Mouse (Mus musculus): Measurements from ENCODE around the gene Car7. TPM values are rescaled to one million over a fixed set of nuclear protein-coding genes. Genes with fewer than 3 reads are reported as not detected.
"Not testable (repeated sequence)": the region's sequence is repeated elsewhere in the genome, so short reads cannot be mapped to it uniquely, and the experiment has no call there.

Car7 gene
- polyA plus RNA-seq, 1 experiment = 2.1 TPM

DNA sequence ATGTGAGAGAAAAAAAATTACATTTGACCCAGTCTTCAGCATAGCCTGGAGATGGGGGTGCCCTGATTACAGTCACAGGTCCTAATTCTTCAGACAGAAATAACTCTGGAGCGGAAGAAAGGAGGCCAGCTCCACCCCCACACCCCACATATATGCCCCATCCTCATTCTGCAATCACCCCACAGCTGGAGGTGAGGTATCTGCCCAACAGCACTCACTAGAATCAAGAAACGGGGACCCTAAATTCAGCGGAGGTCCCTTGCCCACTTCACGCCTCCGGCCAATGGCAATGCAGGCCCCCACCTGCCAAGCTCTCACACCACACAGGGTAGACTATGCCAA lies 30.9 kb downstream of the Car7 start:
- Histone ChIP-seq H3K36me3 (ENCODE audit: control insufficient read depth, insufficient read depth, low read length) (no peaks in the 10 kb centered on the region), H3K27ac (ENCODE audit: insufficient read depth, low read depth, low read length) (no peak overlapping the region), H3K4me1 (ENCODE audit: control insufficient read depth, insufficient read depth, insufficient read length, low read length) (no peaks in the 10 kb centered on the region), H3K4me3 (ENCODE audit: low read depth, low read length) (no peak overlapping the region), H3K27me3 (ENCODE audit: control insufficient read depth, insufficient read depth, low read length) (no peaks in the 10 kb centered on the region)
- 90% methylated on average over 5 of the region's 5 CpGs for WGBS
- TF ChIP-seq POLR2A (IDR thresholded peaks at IDR 0.05; ENCODE audit: low read depth, low read length) (no peak), CTCF (IDR thresholded peaks at IDR 0.05; ENCODE audit: extremely low read depth, insufficient read length, insufficient replicate concordance, low read depth, low read length) (no peak)

DNA sequence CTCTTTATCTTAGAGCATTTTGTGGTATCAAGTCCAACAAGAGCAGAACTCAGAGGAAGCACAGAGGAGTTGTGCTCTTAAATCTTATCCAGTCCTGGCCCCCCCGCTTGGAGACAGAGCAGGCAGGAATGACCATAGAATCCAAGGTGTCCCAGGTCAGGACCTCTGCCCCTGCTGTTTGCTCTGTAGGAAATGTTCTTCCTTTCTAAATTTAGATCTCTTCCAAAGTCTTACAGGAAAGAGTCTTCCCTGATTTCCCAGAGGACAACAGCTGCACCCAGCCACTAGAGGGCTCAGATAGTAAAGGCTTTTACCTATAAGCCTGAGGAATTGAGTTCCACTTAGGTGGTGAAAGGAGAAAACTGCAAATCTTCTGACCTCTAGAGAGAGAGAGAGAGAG lies 35.1 kb downstream of the Car7 start:
- 39% methylated on average over 1 of the region's 1 CpGs for WGBS

DNA sequence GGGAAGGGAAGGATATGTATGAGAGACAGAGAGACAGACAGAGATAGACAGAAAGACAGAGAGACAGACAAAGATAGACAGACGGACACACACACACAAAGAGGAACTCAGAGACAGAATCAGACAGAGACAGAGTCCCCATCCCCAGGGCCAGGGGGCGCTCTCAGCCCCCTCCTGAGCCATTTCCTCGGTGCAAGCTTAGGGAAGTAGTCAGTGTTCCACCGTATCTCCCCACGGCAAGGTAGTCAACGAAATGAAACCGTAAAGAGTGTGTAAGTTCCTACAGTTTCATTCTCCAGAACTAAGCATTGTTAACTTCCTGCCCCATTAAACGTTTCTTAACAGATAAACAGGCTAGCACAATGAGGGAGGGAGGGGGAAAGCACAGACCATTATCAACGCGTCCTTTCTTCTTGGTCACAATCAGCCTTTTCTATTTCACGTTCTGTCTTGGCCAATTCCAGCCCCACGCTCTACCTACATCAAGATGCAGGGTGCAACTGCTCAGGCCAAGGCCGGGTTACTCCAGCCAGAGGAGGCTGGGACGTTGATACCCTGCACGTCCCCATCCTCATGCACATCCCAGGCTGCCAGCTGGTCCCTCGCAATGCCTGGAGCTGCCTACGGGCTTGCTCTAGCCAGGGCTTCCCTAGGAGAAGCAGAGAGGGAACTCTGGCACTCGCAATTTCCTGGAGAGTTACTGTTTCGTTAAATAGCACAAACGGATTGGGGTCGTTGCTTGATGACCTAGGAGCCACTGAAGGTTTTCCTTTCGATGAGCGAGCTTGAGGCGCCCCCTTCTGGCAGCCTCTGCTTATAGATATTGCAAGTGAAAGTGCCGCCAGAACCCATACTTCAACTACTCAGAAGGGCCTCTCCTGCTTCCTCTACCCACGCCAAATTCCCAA lies 36.2 kb downstream of the Car7 start:
- TF ChIP-seq POLR2A (IDR thresholded peaks at IDR 0.05; ENCODE audit: low read depth, low read length) = no peak
- TF ChIP-seq CTCF (IDR thresholded peaks at IDR 0.05; ENCODE audit: extremely low read depth, insufficient read length, insufficient replicate concordance, low read depth, low read length) = peak; percentile 94
- no peak overlapping the region for H3K27ac ChIP-seq (ENCODE audit: insufficient read depth, low read depth, low read length)
- no peaks in the 10 kb centered on the region for H3K27me3 ChIP-seq (ENCODE audit: control insufficient read depth, insufficient read depth, low read length)
- no peaks in the 10 kb centered on the region for H3K36me3 ChIP-seq (ENCODE audit: control insufficient read depth, insufficient read depth, low read length)
- peak overlapping the region; percentile 69 for H3K4me3 ChIP-seq (ENCODE audit: low read depth, low read length)
- 0 out of 2 replicates have a peak, but pooled peaks cover 2% of the 10 kb centered on the region for H3K4me1 ChIP-seq (ENCODE audit: control insufficient read depth, insufficient read depth, insufficient read length, low read length)
- 2% methylated on average over 26 of the region's 26 CpGs for WGBS

More for the DNA sequence above, 35.1 kb downstream of the Car7 start:
- Histone ChIP-seq H3K27me3 (ENCODE audit: control insufficient read depth, insufficient read depth, low read length) (no peaks in the 10 kb centered on the region), H3K27ac (ENCODE audit: insufficient read depth, low read depth, low read length) (no peak overlapping the region), H3K36me3 (ENCODE audit: control insufficient read depth, insufficient read depth, low read length) (no peaks in the 10 kb centered on the region), H3K4me1 (ENCODE audit: control insufficient read depth, insufficient read depth, insufficient read length, low read length) (0 out of 2 replicates have a peak, but pooled peaks cover 2% of the 10 kb centered on the region), H3K4me3 (ENCODE audit: low read depth, low read length) (no peak overlapping the region)
- TF ChIP-seq CTCF (IDR thresholded peaks at IDR 0.05; ENCODE audit: extremely low read depth, insufficient read length, insufficient replicate concordance, low read depth, low read length) (no peak), POLR2A (IDR thresholded peaks at IDR 0.05; ENCODE audit: low read depth, low read length) (no peak)

DNA sequence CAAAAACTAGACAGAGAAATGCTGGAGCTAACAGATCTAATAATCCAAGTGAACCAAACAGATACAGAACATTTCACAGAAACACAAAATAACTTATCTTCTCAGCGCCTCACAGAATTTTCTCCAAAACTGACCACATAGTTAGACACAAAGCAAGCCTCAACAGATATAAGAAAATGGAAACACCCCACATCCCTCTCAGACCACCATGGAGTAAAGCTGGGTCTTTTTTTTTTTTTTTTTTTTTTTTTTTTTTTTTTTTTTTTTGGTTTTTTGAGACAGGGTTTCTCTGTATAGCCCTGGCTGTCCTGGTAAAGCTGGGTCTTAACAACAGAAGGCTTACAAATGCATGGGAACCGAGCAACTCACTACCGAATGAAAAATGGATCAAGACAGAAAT lies 42.3 kb downstream of the Car7 start:
- H3K27me3 ChIP-seq (ENCODE audit: control insufficient read depth, insufficient read depth, low read length) = no peaks in the 10 kb centered on the region
- H3K27ac ChIP-seq (ENCODE audit: insufficient read depth, low read depth, low read length) = no peak overlapping the region
- no peaks in the 10 kb centered on the region for H3K4me1 ChIP-seq (ENCODE audit: control insufficient read depth, insufficient read depth, insufficient read length, low read length)
- 91% methylated on average over 3 of the region's 3 CpGs for WGBS
- H3K4me3 ChIP-seq (ENCODE audit: low read depth, low read length) = no peak overlapping the region
- TF ChIP-seq CTCF (IDR thresholded peaks at IDR 0.05; ENCODE audit: extremely low read depth, insufficient read length, insufficient replicate concordance, low read depth, low read length) (no peak), POLR2A (IDR thresholded peaks at IDR 0.05; ENCODE audit: low read depth, low read length) (no peak)
- H3K36me3 ChIP-seq (ENCODE audit: control insufficient read depth, insufficient read depth, low read length) = no peaks in the 10 kb centered on the region

DNA sequence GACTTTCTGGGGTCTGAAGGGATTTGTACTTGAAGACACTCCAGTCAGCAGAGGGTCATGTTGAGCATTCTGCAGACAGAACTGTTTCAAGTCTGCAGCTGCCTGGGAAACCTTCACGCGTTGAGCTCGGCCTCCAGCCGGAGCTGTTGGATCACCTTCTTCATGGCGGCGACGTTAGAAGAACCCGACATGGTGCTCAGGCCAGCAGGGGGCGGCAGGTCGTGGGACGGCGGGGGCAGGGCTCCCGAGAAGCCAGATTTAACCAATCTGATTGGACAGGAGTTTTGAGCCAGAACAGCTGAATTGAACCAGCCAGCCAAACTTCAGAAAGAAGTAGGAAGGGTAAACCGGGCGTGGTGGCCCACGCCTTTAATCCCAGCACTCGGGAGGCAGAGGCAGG lies 43.1 kb downstream of the Car7 start:
- H3K4me3 ChIP-seq (ENCODE audit: low read depth, low read length); H3K27me3 ChIP-seq (ENCODE audit: control insufficient read depth, insufficient read depth, low read length); H3K4me1 ChIP-seq (ENCODE audit: control insufficient read depth, insufficient read depth, insufficient read length, low read length); H3K27ac ChIP-seq (ENCODE audit: insufficient read depth, low read depth, low read length); H3K36me3 ChIP-seq (ENCODE audit: control insufficient read depth, insufficient read depth, low read length): not testable (repeated sequence)
- WGBS = 77% methylated on average over 17 of the region's 17 CpGs

DNA sequence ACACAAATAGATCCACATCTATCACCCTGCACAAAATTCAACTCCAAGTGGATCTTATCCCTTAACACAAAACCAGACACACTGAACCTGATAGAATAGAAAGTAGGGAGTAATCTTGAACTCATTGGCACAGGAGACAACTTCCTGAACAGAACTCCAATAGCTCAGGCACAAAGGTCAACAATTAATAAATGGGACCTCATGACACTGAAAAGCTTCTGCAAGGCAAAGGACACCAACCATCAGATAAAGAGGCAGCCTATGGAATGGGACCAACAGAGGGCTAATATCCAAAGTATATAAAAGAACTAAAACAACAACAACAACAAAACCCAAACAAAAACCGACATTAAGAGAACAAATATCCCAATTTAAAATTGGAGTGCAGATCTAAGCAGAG lies 50.0 kb downstream of the Car7 start:
- no peak for TF ChIP-seq POLR2A (IDR thresholded peaks at IDR 0.05; ENCODE audit: low read depth, low read length)
- TF ChIP-seq CTCF (IDR thresholded peaks at IDR 0.05; ENCODE audit: extremely low read depth, insufficient read length, insufficient replicate concordance, low read depth, low read length) = no peak
- H3K27me3 ChIP-seq (ENCODE audit: control insufficient read depth, insufficient read depth, low read length) = no peaks in the 10 kb centered on the region
- peak overlapping the region; percentile 79 for H3K27ac ChIP-seq (ENCODE audit: insufficient read depth, low read depth, low read length)
- H3K4me3 ChIP-seq (ENCODE audit: low read depth, low read length) = no peak overlapping the region
- H3K4me1 ChIP-seq (ENCODE audit: control insufficient read depth, insufficient read depth, insufficient read length, low read length) = no peaks in the 10 kb centered on the region; the same call in 1 of the 2 replicates
- 38% methylated on average over 1 of the region's 1 CpGs for WGBS
- no peaks in the 10 kb centered on the region for H3K36me3 ChIP-seq (ENCODE audit: control insufficient read depth, insufficient read depth, low read length)

DNA sequence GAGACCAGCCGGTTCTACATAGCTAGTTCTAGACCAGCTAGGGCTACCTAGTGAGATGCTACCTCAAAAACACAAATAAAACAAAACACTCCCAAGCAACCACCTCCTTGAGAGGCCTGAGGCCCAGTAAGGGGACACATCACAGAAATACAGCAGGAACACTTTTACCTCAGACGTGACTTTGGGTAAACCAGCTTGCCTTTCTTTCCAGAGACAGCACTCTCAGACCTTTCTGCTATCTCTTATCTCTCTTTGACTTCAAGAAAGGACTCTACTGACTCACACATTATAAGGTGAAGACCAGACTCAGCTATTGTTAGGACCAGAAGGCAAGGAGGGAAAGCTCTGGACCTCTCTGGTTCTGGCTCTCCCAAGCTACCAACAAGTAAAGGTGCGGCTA lies 55.8 kb downstream of the Car7 start:
- Histone ChIP-seq H3K4me3 (ENCODE audit: low read depth, low read length) (no peak overlapping the region), H3K36me3 (ENCODE audit: control insufficient read depth, insufficient read depth, low read length) (peaks cover 18% of the 10 kb centered on the region), H3K4me1 (ENCODE audit: control insufficient read depth, insufficient read depth, insufficient read length, low read length) (peaks cover 4% of the 10 kb centered on the region; the same call in 1 of the 2 replicates), H3K27ac (ENCODE audit: insufficient read depth, low read depth, low read length) (peak overlapping the region; percentile 80; the same call in 1 of the 2 replicates), H3K27me3 (ENCODE audit: control insufficient read depth, insufficient read depth, low read length) (no peaks in the 10 kb centered on the region)
- 93% methylated on average over 3 of the region's 3 CpGs for WGBS
- TF ChIP-seq POLR2A (IDR thresholded peaks at IDR 0.05; ENCODE audit: low read depth, low read length) (no peak), CTCF (IDR thresholded peaks at IDR 0.05; ENCODE audit: extremely low read depth, insufficient read length, insufficient replicate concordance, low read depth, low read length) (no peak)

All from small intestine, adult 2 months (tissue).